Mouse (Mus musculus): Measurements from ENCODE around the gene Arhgap1.
A peak's percentile ranks its signal among the peaks of the same experiment; 100 is the strongest.

The Arhgap1 gene

DNA sequence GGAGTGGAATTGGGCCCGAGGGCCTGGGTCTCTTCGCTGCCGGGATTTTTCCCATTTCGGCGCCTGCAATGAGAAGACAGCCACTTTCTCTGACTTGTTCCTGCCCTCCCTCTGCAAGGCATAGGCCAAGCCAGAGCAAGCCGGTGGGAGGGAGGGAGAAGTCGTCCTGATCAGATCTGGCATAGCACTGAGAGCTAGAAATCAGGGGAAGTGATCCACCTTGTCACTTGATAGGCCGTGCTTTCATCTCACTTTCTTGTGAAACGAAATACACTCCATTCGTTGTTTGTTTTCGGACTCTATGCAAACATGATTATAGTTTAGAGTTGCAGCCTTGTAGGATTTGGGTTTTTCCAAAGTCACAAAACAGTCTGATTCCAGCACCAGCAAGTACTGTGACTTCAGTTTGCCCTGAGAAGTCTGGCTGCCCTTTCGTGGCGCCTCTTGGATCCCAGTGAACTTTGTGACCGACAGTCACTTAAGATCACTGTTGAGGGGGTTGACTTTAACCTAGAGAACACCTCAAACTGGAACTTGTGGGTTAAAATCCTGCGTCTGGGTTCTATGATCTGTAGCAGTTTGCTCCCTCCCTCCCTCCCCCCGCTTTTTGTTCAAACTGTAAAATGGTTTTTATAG lies 818 bp downstream of the Arhgap1 start:
- no peak for DNase-seq

DNA sequence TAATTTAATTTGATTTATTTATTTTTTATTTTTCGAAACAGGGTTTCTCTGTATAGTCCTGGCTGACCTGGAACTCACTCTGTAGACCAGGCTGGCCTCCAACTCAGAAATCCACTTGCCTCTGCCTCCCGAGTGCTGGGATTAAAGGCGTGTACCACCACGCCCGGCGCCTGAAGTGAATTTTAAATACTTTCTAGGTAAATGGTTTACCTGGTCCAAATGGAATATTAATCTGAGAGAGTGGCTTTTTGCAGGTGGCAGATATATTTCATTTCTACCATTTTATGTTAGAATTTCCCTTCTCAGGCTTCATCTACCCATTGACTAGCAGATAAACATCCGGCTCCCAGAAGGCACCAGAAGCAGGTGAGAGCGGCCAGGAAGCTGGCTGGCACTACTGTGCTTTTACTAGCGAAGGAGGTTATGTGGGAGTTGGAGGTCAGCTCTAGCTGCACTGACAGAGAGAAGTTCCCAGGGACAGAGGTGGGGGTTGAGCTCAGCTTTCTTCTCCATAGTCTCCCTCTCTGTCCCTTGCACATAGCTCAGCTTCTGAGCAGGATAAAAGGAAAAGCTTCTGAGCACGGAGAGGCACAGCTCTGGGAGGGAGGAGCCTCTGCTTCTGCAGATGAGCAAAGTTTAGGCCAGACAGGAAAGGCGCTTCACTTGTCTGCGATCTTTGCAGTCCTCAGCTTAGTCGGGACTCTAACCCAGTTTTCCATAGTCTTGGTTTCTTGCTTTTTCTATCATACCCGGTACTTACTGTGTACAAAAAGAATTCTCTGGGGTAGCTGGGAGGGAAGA lies 2.0 kb downstream of the Arhgap1 start:
- no peak for DNase-seq

DNA sequence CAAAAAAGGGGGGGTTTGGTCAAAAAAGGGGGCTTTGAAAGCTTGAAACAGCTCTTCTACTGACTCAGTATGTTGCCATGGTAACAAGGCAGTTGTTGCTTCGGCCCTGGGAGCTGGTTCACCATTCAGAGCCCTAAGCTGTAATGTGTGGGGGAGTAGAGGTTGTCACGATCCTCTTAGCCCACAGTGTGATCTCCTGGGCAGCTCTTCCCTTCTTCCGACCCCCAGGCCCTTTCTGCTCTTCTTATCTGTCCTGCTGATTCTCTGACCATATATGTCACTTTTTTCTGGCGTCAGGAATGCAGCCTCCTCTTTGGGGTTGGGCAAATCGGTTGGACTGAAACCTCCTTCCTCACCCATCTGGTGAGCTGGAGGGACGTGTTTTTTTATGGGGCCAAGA lies 3.2 kb downstream of the Arhgap1 start:
- DNase-seq = no peak

DNA sequence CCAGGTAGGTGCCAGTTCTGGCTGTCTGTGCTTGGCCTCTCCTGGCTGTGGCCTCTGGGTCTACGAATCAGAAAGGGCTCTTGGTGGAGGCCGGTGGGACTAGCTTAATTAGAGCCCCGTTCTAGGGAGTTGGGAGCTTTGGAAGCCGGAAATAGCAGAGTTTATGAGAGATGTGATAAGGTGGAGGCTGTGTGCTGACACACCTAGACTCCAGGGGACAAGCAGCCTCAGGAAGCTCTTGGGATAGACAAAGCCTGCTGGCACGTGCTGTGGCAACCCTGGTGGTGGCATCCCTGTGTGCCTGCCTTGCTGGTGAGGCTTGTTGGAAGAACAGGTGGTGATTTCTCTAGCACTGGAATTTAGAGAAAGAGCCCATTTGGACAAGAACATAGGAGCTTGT lies 5.7 kb downstream of the Arhgap1 start:
- no peak for DNase-seq

DNA sequence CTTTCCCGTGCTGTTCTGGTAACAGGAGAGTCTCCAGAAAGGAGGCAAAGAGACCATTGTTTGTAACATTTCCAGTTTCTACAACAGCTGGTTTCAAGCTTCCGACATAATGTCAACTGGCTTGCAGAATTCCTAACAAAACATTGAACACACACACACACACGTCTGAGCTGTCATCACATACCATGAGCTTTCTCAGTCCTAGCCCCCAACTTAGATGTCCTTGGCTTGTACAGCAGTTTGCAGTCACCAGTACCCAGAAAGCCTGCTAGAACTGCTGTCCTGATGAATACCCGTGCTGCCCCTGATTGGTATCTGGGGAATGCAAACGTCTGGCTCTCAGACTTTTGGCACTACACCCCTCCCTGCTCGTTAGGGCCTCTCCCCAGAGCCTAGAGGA lies 6.2 kb downstream of the Arhgap1 start:
- no peak for DNase-seq

DNA sequence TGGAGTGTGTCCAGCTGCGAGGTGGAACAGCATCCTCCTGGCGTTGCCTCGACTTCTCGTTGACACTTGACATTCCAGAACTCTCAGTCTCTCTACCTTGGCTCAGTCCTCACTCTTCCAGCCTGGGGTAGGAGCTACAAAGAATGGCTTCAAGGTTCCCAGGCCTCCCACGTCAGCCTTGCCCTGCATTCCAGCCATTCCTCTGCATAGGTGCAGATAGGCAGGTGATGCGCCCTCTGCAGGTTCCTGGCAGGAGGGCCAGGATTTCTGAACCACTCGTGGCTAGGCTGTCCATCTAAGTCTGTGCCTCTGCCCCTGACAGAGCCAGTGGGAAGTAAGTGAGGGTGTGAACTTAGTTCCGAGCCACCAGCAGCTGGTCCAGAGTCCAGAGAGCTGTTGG lies 7.1 kb downstream of the Arhgap1 start:
- DNase-seq = no peak

DNA sequence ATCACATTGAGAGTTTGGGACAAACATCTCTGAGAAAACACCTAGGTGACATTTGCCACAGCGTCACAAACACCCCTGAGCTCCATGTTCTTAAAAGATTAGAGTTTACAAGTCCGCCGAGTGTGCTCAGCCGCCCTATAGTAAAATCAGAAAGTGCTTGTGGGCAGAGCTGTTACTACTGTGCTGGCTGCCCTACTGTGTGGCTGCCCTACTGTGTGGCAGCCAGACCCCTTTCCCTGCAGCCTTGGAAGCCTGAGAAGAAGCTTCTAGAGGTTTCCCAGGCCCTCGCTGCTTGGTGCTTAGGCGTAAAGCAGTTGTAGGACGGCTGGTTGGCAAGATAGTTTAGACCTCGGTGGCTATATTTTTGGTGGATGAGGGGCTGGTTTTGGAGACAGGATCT lies 10.0 kb downstream of the Arhgap1 start:
- no peak for DNase-seq

DNA sequence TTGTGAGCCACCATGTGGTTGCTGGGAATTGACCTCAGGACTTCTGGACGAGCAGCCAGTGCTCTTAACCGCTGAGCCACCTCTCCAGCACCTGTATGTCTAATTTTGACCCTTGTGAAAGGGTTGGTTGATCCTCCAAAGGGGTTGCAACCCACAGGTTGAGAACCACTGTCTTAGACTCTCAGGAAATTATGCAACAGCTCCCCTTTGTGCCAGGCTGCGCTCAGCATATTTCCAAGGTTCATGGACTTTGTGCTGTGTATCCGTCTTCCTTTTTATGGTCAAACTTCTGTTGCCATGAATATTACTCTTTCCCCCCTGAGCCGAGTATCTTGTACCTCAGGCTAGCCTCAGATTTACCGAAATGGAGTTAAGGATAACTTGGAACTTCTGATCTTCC lies 11.3 kb downstream of the Arhgap1 start:
- DNase-seq = no peak

DNA sequence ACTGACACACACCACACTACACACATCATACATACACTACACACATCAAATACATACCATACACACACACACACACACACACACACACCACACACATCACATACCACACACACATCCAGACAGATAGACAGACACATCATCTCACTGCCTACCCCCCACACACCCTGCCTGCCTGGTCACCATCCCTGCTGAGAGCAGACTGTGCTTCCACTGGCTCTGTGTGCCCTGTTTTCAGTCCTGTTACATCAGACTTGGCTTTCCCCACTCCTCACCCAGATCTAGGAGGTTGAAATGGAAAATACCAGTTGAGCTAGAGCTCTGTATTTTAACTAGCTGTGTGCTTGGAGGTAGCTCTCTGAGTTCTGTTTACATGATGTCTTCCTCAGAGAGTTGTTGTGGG lies 15.1 kb downstream of the Arhgap1 start:
- no peak for DNase-seq

DNA sequence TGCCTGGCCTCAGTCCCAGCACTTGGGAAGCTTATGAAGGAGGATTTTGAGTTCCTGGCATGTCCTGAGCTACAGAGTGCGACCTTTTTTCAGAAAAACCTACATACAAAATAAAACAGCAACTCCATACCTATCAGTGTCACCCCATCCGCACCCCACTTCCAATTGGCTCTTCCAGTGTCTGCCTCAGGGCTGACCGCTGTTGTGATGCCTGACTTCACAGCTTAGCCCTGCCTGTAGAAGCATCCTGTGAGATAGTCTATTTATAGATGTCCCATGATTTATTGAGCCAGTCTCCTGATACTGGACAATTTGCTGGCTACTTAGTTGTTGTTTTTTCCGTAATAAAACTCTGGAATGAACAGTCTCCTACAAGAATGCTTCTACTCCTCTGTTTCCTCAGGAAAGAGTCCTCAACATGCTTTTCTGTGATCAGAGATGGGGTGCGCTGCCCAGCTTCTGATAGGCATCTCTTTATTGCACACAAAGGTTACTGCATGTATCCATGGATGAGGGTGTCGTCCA lies 16.8 kb downstream of the Arhgap1 start:
- no peak for DNase-seq

DNA sequence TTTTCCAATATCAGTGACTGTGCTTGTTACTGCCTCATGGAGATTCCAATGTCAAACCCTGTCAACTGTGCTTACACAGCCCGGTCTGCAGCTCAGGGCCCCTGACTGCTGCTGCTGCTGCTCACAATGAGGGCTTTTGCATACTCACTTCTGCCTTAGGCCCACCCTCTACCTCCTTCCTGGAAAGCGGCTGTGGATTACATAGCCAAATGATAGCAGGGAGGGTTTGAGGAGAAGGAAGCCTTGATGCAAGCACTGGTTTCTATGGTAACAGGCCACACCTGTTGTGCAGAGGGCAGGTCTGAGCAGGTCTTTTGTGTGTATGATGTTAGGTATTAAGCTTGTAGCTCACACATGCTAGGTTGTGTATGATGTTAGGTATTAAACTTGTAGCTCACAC lies 18.1 kb downstream of the Arhgap1 start:
- no peak for DNase-seq

DNA sequence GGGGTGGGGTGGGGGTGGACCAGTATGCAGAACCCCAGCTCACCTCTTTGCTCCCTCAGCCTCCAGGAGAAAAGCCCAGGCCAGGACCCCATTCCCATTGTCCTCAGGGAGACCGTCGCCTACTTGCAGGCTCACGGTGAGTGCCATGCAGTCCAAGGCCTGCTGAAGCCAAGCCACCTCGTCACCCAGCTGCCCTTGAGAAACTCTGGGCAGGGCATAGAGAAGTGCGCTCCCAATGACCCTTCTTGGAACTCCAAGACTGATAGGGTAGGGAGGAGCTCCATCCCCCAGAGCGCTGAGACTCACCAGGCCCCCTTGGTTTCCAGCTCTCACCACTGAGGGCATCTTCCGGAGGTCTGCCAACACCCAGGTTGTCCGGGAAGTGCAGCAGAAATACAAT lies 19.7 kb downstream of the Arhgap1 start:
- no peak for DNase-seq

DNA sequence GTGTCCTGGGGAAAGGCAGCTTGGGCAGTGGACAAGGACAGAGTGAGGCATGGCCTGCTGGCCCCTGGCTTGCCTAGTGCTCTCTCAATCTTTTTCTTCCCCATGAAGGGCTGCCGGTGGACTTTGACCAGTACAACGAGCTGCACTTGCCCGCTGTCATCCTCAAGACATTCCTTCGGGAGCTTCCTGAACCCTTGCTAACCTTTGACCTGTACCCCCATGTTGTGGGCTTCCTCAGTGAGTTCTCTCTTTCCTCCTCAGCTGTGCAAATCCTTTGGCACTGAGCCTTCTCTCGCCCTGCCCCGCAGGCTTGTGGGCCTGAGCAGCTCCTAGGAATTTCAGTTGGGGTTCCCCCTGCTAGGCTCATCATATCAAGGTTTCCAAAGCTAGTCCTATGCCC lies 20.4 kb downstream of the Arhgap1 start:
- DNase-seq = no peak

DNA sequence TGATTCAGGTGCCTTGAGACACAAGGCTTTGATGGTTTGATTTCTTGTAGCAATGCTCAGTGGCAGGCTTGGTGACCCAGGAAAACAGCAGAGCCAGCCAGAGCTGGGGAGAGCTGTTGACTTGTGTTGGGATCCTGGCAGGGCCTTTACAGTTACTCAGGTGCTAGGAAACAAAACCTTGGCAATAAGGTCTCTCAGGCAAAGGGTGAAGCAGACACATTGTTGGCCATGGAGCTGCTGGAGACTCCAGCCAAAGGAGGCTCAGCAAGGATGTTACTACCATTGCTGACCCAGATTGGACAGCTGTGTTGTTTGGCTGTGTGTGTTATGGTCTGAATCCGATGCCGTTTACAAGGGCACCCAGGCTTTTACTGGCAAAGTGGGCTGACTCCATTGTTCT lies 23.9 kb downstream of the Arhgap1 start:
- no peak for DNase-seq

DNA sequence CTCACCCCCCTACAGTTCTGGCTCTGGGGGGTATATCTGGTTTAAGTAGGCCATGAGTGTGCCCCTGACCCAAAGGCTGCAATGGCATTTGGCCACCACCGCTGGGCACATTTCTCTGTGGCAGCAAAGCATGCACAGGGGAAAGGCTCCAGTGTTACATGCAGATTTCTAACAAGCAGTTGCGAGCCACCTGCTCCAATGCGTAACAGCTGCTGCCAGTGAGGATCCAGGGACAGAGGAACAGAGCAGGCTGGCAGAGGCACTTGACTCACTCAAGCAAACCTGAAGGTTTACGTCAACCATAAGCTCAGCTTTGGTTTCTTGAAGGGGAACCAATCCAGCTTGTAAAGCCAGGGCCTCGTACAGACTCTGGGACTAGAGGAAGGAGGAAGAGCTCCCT lies 25.2 kb downstream of the Arhgap1 start:
- DNase-seq = no peak

DNA sequence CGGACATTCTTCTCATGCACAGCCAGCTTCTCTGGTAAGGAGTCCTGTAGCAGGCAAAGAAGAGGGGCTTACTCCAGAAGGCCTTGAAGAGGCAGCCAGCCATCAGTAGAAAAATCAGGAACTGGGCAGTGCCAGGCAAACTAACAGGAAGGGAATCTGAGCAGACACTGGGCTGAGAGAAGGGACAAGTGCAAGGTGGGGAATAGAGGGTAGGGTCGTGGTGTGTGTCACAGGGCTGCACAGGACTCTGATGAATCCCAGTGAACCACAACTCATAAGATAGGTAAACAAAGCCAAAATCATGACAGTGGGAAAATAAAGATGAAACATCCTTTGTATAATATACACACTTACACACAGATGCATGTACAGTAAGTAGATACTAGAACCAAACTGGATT lies 26.8 kb downstream of the Arhgap1 start:
- no peak for DNase-seq

DNA sequence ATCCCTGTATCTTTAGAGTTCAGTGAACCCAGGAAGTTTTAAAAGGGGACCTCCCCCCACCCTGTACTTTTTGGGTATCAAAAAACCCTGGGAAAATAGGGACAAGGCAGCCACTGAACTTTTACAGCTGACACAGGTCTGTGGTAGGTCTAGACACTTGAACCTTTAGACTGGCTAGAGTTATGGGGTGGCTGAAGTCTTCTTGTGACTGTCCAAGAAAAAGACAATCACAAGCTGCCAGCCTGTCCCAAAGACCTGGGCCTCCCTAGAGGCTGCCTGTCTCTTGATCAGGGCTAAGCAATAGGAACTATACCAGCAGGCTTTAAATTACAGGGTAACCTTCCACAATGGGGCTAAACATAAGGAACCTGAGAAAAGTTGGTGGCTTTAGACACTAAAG lies 27.3 kb downstream of the Arhgap1 start:
- no peak for DNase-seq

DNA sequence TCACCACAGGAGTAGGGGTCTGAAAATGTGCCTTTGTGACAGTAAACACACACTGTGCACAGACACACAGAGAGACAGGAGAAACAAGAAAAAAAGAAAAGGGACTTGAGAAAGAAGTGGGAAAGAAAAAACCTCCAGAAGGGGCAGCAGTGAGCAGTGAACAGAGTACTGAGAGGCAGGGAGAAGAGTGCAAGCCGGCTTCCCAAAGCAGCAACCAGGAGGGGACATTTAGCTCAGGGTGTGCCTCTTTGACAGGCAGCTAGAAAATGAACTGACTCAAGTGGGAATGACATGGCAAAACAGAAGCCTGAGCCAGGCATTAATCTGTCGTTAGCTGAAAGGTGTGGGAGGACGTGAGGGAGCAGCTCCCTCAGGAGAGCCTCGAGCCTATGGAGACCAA lies 33.2 kb downstream of the Arhgap1 start:
- DNase-seq = peak; percentile 39

DNA sequence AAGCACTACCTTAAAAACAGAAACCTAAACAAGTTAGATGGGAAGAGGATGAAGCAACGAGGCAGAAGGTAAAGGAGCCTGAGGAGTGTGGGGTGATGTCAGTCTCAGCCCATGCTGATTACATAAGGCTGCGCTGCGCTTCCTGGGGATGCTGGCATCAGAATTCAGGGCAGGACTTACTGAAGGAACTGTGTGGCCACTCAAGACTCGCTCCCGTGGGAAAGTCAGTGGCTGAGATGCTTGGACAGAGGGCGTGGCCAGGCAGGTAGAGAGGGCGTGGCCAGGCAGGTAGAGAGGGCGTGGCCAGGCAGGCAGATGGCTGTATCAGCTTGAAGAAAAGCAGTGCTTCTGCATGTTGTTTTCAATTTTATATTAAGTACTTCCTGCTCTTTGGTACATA lies 34.3 kb downstream of the Arhgap1 start:
- peak; percentile 39 for DNase-seq

DNA sequence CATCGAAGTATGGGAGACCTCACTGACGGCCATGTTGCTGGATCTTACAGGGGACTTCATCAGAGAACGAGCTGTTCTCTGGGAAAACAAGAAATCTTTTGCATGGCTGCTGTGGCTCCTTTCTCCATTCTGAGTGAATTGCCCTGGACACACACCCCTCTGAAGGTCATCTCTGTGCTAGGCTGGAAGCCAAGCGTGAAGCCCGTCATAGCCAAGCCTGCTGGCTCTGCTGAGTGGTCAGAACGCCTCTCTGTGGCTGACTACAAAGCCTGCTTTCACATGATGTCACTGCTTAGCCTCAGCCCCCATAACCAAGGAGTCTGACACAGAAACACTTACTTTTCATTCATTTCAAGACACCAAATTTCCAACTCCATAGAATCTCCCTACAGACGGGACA lies 39.8 kb downstream of the Arhgap1 start:
- DNase-seq = peak; percentile 36

DNA sequence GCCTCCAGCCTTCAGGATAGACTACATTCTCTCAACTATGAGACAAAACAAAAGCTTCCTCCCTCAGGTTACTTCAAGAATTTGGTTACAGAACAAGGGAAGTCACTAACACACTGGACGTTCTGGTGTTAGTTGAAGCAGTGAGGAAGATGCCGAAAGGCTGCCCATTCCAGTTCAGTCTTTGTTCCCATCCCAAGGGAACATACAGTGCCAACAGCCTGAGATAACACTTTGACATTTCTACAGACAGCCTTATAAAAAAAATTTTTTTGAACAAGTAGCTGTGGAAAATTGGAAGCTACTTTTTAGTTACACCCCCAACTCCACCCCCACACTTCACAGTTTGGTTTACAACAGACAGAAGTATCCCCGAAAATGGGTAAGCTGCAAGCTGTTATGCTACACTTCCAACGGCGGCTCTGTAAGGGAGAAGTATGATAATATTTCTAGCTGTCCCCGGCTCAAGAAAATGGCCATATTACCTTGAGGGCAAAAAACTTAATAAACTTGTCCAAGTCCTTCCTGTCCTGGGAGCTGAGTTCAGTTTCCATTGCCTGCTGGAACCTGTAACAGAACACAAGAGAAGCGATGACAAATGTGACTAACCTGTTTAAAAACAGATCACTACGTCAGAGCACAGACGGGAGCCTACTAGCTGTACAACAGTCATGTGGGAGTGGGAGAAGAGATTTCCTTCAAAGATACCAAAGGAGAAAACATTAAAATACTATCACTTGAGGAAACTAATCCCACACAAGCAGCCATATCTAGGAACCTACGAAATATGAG lies 46.0 kb downstream of the Arhgap1 start:
- no peak for DNase-seq

DNA sequence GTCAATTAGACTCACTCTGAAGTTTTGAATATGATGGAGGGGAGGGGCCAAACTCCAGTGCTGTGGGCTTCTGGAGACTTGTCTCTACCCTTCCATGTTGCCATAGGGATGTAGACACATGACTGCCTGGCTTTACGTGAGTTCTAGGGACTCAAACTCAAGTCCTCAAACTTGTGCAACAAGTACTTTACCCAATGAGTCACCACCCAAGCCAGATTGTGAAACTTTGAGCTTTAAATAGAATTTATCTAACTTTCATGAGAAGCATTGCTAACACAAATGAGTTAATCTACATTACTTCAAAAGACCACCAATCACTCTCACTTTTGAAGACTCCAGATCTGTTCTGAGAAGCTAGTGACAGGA lies 46.5 kb downstream of the Arhgap1 start:
- no peak for DNase-seq

DNA sequence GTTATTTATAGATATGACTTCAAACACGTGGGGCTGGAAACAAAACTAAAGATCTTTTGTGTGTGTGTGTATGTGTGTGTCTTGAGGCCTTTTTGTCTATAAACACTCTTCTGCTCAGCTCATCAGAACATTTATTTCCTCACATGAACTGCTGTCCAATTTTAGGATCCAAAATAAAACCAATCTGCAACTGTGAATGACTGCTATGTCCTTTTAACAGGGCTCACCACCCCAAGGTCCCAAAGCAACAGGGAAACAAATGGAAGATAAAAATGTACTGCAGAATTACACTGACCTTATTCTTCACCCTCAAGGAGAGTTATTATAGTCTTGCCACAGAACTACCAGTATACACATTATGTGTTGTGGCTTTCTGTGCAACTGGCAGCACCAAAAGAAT lies 49.6 kb downstream of the Arhgap1 start:
- no peak for DNase-seq

DNA sequence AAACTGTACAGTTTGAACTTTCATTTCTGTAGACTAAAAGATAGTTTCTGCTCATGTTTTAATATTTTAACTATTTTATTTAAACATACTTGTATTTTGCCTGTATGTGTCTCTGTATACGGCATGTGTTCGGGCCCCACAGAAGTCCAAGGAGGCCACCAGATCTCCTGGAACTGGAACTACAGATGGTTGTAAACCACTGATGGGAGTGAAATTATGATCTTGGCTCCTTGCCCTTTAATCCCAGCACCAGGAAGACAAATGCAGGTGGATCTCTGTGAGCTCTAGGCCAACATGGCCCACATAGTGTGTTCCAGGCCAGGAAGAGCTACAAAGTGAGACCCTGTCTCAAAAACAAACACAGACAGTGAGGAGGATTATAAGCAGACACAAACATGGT lies 51.7 kb downstream of the Arhgap1 start:
- DNase-seq = peak; percentile 28

Measured in cerebellum, adult 9-11 months (tissue).